Mouse (Mus musculus): ENCODE results near the gene Ncoa6.

The Ncoa6 gene

GRCm38 (mm10) chr2:155357686-155358399 is 115.9 kb downstream of the Ncoa6 start:
- DNase-seq = no peak

GRCm38 (mm10) chr2:155356971-155357591 is 116.6 kb downstream of the Ncoa6 start, which contains the start of gene Pigu:
Pigu (minus strand) TSS chr2:155357430.
- DNase-seq = peak; percentile 97

DNA sequence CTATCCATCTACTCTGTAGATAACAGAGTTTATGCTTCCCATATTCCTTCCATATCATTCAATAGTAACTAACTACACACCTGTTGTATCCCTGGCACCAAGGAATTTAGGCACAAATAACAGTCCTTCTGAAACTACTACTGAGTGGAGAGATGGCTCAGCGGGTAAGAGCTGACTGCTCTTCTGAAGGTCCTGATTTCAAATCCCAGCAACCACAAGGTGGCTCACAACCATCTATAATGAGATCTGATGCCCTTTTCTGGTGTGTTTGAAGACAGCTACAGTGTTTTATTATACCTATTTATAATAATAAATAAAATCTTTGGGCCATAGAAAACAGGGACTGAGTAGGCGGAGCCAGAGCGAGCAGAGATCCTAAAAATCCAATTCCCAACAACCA is 119.3 kb downstream of the Ncoa6 start:
- no peak for DNase-seq

GRCm38 (mm10) chr2:155346670-155347069 is 127.0 kb downstream of the Ncoa6 start:
- DNase-seq = no peak

All from lung, postnatal 36 days (tissue).